Mouse (Mus musculus): Measurements from ENCODE around the gene Defb25. TPM values are rescaled to one million over a fixed set of nuclear protein-coding genes. Genes with fewer than 3 reads are reported as not detected.

Gene Defb25
- total and polyA plus RNA-seq, 2 experiments from 2014 or later = not detected

GRCm38 (mm10) chr2:152617374-152617773 lies 5.5 kb downstream of the Defb25 start:
- WGBS = 67% methylated on average over 5 of the region's 5 CpGs

DNA sequence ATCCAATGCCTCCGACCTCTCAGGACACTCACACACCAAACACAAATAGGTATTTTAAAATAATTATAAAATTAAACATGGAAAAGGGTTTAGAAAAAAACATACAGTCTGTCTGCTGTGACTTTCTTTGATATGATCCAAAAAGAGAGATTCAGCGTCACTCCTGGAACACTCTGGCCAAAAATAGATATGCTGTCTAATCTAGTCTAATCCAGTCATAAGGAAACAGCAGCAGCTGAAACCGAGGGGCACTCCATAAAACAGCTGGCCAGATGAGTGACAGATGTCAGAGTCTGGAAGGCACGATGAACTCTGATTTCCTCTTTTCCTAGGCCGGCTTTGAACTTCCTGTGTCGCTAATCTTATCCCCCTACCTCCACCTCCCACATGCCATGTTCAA lies 6.4 kb downstream of the Defb25 start:
- Histone ChIP-seq H3K36me3 (ENCODE audit: insufficient read depth, low read length) (no peaks in the 10 kb centered on the region), H3K4me3 (ENCODE audit: low read length) (no peak overlapping the region), H3K27ac (no peak overlapping the region), H3K4me1 (ENCODE audit: insufficient read depth, low read length) (no peaks in the 10 kb centered on the region), H3K4me2 (ENCODE audit: low read depth, low read length) (no peak overlapping the region), H3K27me3 (ENCODE audit: insufficient read depth, low read length) (no peaks in the 10 kb centered on the region), H3K9me3 (ENCODE audit: low read length) (no peaks in the 10 kb centered on the region), H3K9ac (replicated peaks; ENCODE audit: low read length) (no peak overlapping the region)
- 86% methylated on average over 6 of the region's 6 CpGs for WGBS
- DNase-seq (ENCODE audit: low spot score) = no peak
- no peak for TF ChIP-seq CTCF (IDR thresholded peaks at IDR 0.05; ENCODE audit: low read depth)
- no peak for ATAC-seq

More at GRCm38 (mm10) chr2:152617374-152617773, 5.5 kb downstream of the Defb25 start:
- no peaks in the 10 kb centered on the region for H3K27me3 ChIP-seq (ENCODE audit: insufficient read depth, low read length)
- no peaks in the 10 kb centered on the region for H3K9me3 ChIP-seq (ENCODE audit: low read length)
- no peaks in the 10 kb centered on the region for H3K36me3 ChIP-seq (ENCODE audit: insufficient read depth, low read length)
- no peak overlapping the region for H3K4me2 ChIP-seq (ENCODE audit: low read depth, low read length)
- H3K9ac ChIP-seq (replicated peaks; ENCODE audit: low read length) = no peak overlapping the region
- no peak overlapping the region for H3K27ac ChIP-seq
- H3K4me1 ChIP-seq (ENCODE audit: insufficient read depth, low read length) = no peaks in the 10 kb centered on the region
- peak; percentile 52 for TF ChIP-seq CTCF (IDR thresholded peaks at IDR 0.05; ENCODE audit: low read depth)
- ATAC-seq (no peak), DNase-seq (ENCODE audit: low spot score) (no peak)
- no peak overlapping the region for H3K4me3 ChIP-seq (ENCODE audit: low read length)

DNA sequence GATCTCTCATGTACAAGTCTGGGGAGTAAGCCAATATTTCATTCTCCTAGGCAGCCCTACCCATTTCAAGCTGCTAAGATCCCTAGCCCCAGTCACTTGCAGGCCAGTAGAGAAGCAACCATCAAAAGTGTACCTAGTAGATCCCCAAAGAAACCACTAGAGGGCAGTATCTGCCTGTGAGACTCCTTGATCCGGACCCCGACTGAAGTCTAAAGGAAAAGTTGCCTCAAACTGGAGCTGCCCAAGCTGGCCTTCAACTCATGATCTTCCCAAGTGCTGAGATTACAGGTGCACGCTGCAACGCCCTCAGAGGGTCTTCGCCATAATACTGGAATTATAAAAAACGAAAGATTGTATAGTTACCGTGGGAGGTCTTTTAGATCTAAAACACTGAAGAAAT lies 7.3 kb downstream of the Defb25 start:
- H3K4me1 ChIP-seq (ENCODE audit: insufficient read depth, low read length) = no peaks in the 10 kb centered on the region
- peak; percentile 92 for TF ChIP-seq CTCF (IDR thresholded peaks at IDR 0.05; ENCODE audit: low read depth)
- H3K4me2 ChIP-seq (ENCODE audit: low read depth, low read length) = no peak overlapping the region
- H3K9me3 ChIP-seq (ENCODE audit: low read length) = no peaks in the 10 kb centered on the region
- no peaks in the 10 kb centered on the region for H3K27me3 ChIP-seq (ENCODE audit: insufficient read depth, low read length)
- DNase-seq (ENCODE audit: low spot score) (peak; percentile 90), ATAC-seq (peak; percentile 64)
- no peak overlapping the region for H3K27ac ChIP-seq
- no peak overlapping the region for H3K4me3 ChIP-seq (ENCODE audit: low read length)
- H3K9ac ChIP-seq (replicated peaks; ENCODE audit: low read length) = no peak overlapping the region
- no peaks in the 10 kb centered on the region for H3K36me3 ChIP-seq (ENCODE audit: insufficient read depth, low read length)
- WGBS = 13% methylated on average over 7 of the region's 7 CpGs

- Histone ChIP-seq H3K36me3 (ENCODE audit: insufficient read depth, low read length) (no peaks in the 10 kb centered on the region), H3K27me3 (ENCODE audit: insufficient read depth, low read length) (no peaks in the 10 kb centered on the region), H3K9me3 (ENCODE audit: low read length) (no peaks in the 10 kb centered on the region), H3K4me1 (ENCODE audit: insufficient read depth, low read length) (no peaks in the 10 kb centered on the region), H3K27ac (no peak overlapping the region), H3K4me2 (ENCODE audit: low read depth, low read length) (no peak overlapping the region), H3K9ac (replicated peaks; ENCODE audit: low read length) (no peak overlapping the region), H3K4me3 (ENCODE audit: low read length) (no peak overlapping the region)
- DNase-seq (ENCODE audit: low spot score) (no peak), ATAC-seq (no peak)
- WGBS = 48% methylated on average over 7 of the region's 8 CpGs
- no peak for TF ChIP-seq CTCF (IDR thresholded peaks at IDR 0.05; ENCODE audit: low read depth)
These were observed 10.7 kb downstream of the Defb25 start for GRCm38 (mm10) chr2:152612193-152612592.

GRCm38 (mm10) chr2:152608719-152609118 lies 14.1 kb downstream of the Defb25 start:
- Histone ChIP-seq H3K9ac (replicated peaks; ENCODE audit: low read length) (no peak overlapping the region), H3K36me3 (ENCODE audit: insufficient read depth, low read length) (no peaks in the 10 kb centered on the region), H3K4me3 (ENCODE audit: low read length) (no peak overlapping the region), H3K27me3 (ENCODE audit: insufficient read depth, low read length) (no peaks in the 10 kb centered on the region), H3K27ac (no peak overlapping the region), H3K4me1 (ENCODE audit: insufficient read depth, low read length) (no peaks in the 10 kb centered on the region), H3K9me3 (ENCODE audit: low read length) (no peaks in the 10 kb centered on the region), H3K4me2 (ENCODE audit: low read depth, low read length) (no peak overlapping the region)
- DNase-seq (ENCODE audit: low spot score) (no peak), ATAC-seq (no peak)
- 92% methylated on average over 1 of the region's 1 CpGs for WGBS
- peak; percentile 19; the same call in 1 of the 2 replicates for TF ChIP-seq CTCF (IDR thresholded peaks at IDR 0.05; ENCODE audit: low read depth)

- H3K36me3 ChIP-seq (ENCODE audit: insufficient read depth, low read length) = no peaks in the 10 kb centered on the region
- no peak overlapping the region for H3K4me3 ChIP-seq (ENCODE audit: low read length)
- no peak for TF ChIP-seq CTCF (IDR thresholded peaks at IDR 0.05; ENCODE audit: low read depth)
- H3K4me1 ChIP-seq (ENCODE audit: insufficient read depth, low read length) = no peaks in the 10 kb centered on the region
- H3K27ac ChIP-seq = no peak overlapping the region
- H3K27me3 ChIP-seq (ENCODE audit: insufficient read depth, low read length) = no peaks in the 10 kb centered on the region
- DNase-seq (ENCODE audit: low spot score) (no peak), ATAC-seq (no peak)
- H3K9ac ChIP-seq (replicated peaks; ENCODE audit: low read length) = no peak overlapping the region
- 77% methylated on average over 6 of the region's 6 CpGs for WGBS
- no peaks in the 10 kb centered on the region for H3K9me3 ChIP-seq (ENCODE audit: low read length)
- H3K4me2 ChIP-seq (ENCODE audit: low read depth, low read length) = no peak overlapping the region
These were observed 15.1 kb downstream of the Defb25 start for GRCm38 (mm10) chr2:152607746-152608145.

DNA sequence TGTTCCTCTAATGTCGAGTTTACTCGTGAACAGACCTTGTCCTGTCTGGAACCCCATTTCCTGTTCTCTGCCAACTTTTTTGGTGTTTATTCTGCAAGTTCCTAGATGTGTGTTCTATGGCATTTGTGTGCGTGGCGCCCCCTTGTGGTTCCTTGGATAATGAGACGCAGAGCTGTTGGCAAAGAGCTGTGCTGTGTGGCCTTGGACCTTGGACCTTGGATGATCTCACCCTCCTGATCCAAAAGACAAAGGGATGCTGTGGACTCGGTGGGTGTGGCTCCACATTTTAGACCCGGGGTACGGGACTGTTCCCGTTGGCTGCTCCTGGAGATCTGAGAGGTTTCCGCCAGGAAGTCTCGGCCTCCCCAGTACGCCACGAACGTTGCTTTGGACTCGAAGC lies 18.8 kb downstream of the Defb25 start, which contains the start of gene Defb36:
Gene Defb36, plus strand, starts transcription at position 271 of the 400 bp plus-strand sequence.
- H3K4me1 ChIP-seq (ENCODE audit: insufficient read depth, low read length) = no peaks in the 10 kb centered on the region
- H3K9ac ChIP-seq (replicated peaks; ENCODE audit: low read length) = no peak within 1 kb of the TSS
- no peaks in the 10 kb centered on the region for H3K36me3 ChIP-seq (ENCODE audit: insufficient read depth, low read length)
- H3K27me3 ChIP-seq (ENCODE audit: insufficient read depth, low read length) = no peaks in the 10 kb centered on the region
- DNase-seq (ENCODE audit: low spot score) (peak; percentile 22), ATAC-seq (no peak)
- no peak within 1 kb of the TSS for H3K27ac ChIP-seq
- TF ChIP-seq CTCF (IDR thresholded peaks at IDR 0.05; ENCODE audit: low read depth) = peak; percentile 44
- H3K4me3 ChIP-seq (ENCODE audit: low read length) = no peak within 1 kb of the TSS
- no peaks in the 10 kb centered on the region for H3K9me3 ChIP-seq (ENCODE audit: low read length)
- H3K4me2 ChIP-seq (ENCODE audit: low read depth, low read length) = no peak within 1 kb of the TSS
- WGBS = 78% methylated on average over 15 of the region's 15 CpGs

Data from hindbrain, postnatal 0 days (tissue).